Mouse (Mus musculus): ENCODE data around the gene Cd59a. TPM values are rescaled to one million over a fixed set of nuclear protein-coding genes. Genes with fewer than 3 reads are reported as not detected.
"Not testable (repeated sequence)": the region's sequence is repeated elsewhere in the genome, so short reads cannot be mapped to it uniquely, and the experiment has no call there.

The Cd59a gene
- polyA plus RNA-seq, 1 experiment from 2014 or later = 71.9 TPM

DNA sequence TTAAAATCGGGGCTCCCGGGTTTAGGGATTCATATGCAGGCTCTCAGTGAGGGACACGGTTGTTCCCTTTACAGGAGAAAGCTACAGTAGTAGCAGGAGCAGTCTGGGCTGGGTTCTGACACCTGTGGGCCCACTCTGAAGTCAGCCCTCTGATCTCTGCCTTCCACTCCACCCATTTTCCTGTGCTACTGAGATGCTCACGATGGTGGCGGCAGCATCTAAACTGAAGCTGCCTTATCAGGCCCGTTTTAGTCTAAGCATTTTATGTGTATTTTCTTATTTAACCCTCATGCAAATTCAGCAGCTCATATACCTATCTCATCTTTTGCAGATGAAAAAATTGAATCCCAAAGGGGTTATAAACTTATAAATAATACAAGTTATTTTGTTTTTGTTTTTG, 9.2 kb downstream of the Cd59a start:
- Histone ChIP-seq H3K9me3 (ENCODE audit: control insufficient read depth) (no peaks in the 10 kb centered on the region), H3K4me2 (replicated peaks; ENCODE audit: low read depth) (no peak overlapping the region), H3K27ac (ENCODE audit: low read depth, low read length) (no peak overlapping the region), H3K27me3 (replicated peaks; ENCODE audit: control insufficient read depth, insufficient read depth, low read length) (no peaks in the 10 kb centered on the region), H3K4me1 (replicated peaks; ENCODE audit: control insufficient read depth, insufficient read depth, low read length) (peaks cover 3% of the 10 kb centered on the region; the same call in 1 of the 2 replicates), H3K9ac (ENCODE audit: low read depth, low read length) (no peak overlapping the region), H3K4me3 (ENCODE audit: low read depth, low read length) (no peak overlapping the region), H3K36me3 (ENCODE audit: control insufficient read depth, insufficient read depth) (no peaks in the 10 kb centered on the region)
- 89% methylated on average over 6 of the region's 6 CpGs for WGBS
- ATAC-seq = no peak
- no peak for TF ChIP-seq CTCF (IDR thresholded peaks at IDR 0.05; ENCODE audit: low read depth)

DNA sequence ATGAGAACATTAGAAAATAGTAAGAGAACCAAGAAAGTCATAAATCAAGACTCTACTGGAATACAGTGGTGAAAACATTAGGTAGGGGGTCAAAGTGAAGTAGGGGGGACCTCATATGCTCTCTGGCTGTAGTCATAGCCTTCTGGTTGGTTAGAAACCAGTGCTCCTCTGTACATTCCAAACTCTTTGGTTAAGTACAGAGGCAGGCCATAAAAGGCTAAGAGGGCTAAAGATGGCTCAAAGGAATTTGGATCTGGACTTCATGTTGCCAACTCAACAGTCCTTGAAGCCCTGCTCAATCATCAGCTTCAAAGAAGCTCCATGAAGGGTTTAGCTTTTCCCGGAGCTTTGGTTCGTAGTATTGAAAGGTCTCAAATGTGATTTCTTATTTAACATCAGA, 13.4 kb downstream of the Cd59a start:
- not testable (repeated sequence) for H3K9me3 ChIP-seq (ENCODE audit: control insufficient read depth); ATAC-seq; H3K9ac ChIP-seq (ENCODE audit: low read depth, low read length); H3K4me1 ChIP-seq (replicated peaks; ENCODE audit: control insufficient read depth, insufficient read depth, low read length); H3K27ac ChIP-seq (ENCODE audit: low read depth, low read length); H3K36me3 ChIP-seq (ENCODE audit: control insufficient read depth, insufficient read depth); H3K4me3 ChIP-seq (ENCODE audit: low read depth, low read length); H3K27me3 ChIP-seq (replicated peaks; ENCODE audit: control insufficient read depth, insufficient read depth, low read length); H3K4me2 ChIP-seq (replicated peaks; ENCODE audit: low read depth)
- WGBS = 74% methylated on average over 2 of the region's 2 CpGs

DNA sequence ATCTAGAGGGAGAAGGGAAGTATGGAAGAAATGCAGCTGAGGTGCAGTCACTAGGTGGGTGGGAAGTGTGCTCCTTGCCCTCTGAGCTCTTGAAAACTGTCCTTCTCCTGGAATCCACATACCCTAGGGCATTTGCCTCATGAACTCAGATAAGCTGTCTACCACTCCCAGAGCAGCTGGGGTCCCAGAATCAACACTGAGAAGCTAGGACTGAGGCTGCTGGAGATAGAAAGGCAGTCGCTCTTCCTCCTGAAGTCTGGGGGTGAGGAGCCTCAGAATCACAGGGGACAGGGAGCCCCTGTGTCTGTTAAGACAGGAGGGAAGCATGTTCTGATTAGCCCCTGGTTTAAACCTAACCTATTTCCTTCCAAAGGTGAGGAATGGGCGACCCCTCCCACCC, 13.9 kb downstream of the Cd59a start:
- H3K36me3 ChIP-seq (ENCODE audit: control insufficient read depth, insufficient read depth) = peaks cover 3% of the 10 kb centered on the region; the same call in 1 of the 2 replicates
- no peaks in the 10 kb centered on the region for H3K9me3 ChIP-seq (ENCODE audit: control insufficient read depth)
- H3K27me3 ChIP-seq (replicated peaks; ENCODE audit: control insufficient read depth, insufficient read depth, low read length) = no peaks in the 10 kb centered on the region
- 57% methylated on average over 2 of the region's 2 CpGs for WGBS
- no peak overlapping the region for H3K4me3 ChIP-seq (ENCODE audit: low read depth, low read length)
- H3K4me2 ChIP-seq (replicated peaks; ENCODE audit: low read depth) = no peak overlapping the region
- no peak overlapping the region for H3K9ac ChIP-seq (ENCODE audit: low read depth, low read length)
- no peak for TF ChIP-seq CTCF (IDR thresholded peaks at IDR 0.05; ENCODE audit: low read depth)
- peaks cover 3% of the 10 kb centered on the region; the same call in 1 of the 2 replicates for H3K4me1 ChIP-seq (replicated peaks; ENCODE audit: control insufficient read depth, insufficient read depth, low read length)
- no peak for ATAC-seq
- no peak overlapping the region for H3K27ac ChIP-seq (ENCODE audit: low read depth, low read length)

DNA sequence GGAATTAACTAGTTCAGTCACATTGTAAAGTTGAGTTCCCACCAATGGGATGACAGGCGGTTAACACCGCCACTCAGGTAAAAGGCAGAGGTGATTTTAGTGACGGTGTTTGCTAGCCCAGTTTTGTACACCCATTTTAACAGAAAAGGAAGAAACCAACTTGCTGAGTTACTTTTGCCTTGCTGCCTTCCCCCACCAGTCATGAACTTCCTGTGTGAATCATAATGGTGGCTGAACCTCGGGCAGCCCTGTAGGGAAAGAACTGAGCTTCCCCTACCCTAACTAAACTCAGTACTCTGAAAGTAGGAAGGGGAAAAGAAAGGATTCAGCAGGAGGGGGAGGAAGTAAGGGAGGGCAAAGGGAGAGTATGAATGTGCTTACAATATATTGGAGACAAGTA, 14.4 kb downstream of the Cd59a start:
- Histone ChIP-seq H3K27ac (ENCODE audit: low read depth, low read length) (no peak overlapping the region), H3K4me3 (ENCODE audit: low read depth, low read length) (no peak overlapping the region), H3K4me2 (replicated peaks; ENCODE audit: low read depth) (no peak overlapping the region), H3K9ac (ENCODE audit: low read depth, low read length) (no peak overlapping the region), H3K9me3 (ENCODE audit: control insufficient read depth) (no peaks in the 10 kb centered on the region), H3K36me3 (ENCODE audit: control insufficient read depth, insufficient read depth) (peaks cover 3% of the 10 kb centered on the region; the same call in 1 of the 2 replicates), H3K27me3 (replicated peaks; ENCODE audit: control insufficient read depth, insufficient read depth, low read length) (no peaks in the 10 kb centered on the region), H3K4me1 (replicated peaks; ENCODE audit: control insufficient read depth, insufficient read depth, low read length) (peaks cover 3% of the 10 kb centered on the region; the same call in 1 of the 2 replicates)
- no peak for TF ChIP-seq CTCF (IDR thresholded peaks at IDR 0.05; ENCODE audit: low read depth)
- no peak for ATAC-seq
- 80% methylated on average over 4 of the region's 4 CpGs for WGBS

DNA sequence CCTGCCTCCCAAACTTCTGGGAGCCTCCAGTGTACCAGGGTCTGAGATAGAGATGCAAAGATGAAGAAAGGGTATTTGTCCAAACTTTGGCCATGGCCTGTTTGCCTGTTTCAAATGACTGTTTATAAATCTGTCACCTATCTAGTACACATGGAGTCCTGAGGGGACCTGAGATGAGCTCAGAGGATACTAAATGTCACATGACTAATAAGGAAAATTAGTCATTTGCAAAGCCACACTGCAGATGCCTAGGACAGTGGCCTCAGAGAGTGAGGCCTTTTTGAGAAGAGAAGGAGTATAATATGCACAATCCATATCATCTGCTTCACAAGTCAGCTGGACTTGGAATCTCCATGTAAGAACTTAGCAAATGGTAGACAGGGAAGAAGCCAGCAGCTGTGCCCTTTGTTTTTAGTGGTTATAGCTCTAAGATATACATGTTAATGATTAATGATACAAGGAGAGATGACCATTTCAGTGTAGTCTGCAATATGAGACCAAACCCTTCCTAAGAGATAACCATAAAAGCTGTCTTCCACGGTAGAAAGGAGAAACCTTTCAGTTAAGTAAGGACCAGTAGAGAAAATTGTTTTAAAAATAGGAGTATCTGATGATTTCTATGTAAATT, 15.7 kb downstream of the Cd59a start:
- H3K4me3 ChIP-seq (ENCODE audit: low read depth, low read length); H3K27ac ChIP-seq (ENCODE audit: low read depth, low read length); H3K4me2 ChIP-seq (replicated peaks; ENCODE audit: low read depth); H3K4me1 ChIP-seq (replicated peaks; ENCODE audit: control insufficient read depth, insufficient read depth, low read length); H3K27me3 ChIP-seq (replicated peaks; ENCODE audit: control insufficient read depth, insufficient read depth, low read length); H3K9ac ChIP-seq (ENCODE audit: low read depth, low read length); H3K9me3 ChIP-seq (ENCODE audit: control insufficient read depth); H3K36me3 ChIP-seq (ENCODE audit: control insufficient read depth, insufficient read depth): not testable (repeated sequence)
- ATAC-seq = peak; percentile 71
- no CpG with 5 or more reads among the region's 1 CpGs for WGBS

DNA sequence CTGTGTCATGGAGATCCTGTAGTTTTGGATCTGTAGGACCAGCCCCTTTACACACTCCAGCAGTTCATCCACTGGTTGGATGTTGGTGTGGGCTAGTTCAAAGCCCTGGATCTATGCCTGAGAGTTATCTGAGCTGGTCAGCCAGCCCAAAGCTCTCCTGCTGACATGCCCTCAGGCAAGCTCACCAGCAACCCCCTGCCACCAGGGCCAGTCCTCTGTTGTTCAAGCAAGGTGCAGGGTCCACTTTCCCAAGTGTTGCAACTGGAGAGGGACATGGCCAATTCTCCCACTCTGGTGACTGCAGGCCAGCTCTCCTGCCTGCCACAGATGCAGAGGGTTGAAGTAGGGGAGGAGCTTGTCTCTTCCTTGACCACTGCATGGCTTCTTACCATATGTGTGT, 18.0 kb downstream of the Cd59a start:
- H3K36me3 ChIP-seq (ENCODE audit: control insufficient read depth, insufficient read depth) = not testable (repeated sequence)

DNA sequence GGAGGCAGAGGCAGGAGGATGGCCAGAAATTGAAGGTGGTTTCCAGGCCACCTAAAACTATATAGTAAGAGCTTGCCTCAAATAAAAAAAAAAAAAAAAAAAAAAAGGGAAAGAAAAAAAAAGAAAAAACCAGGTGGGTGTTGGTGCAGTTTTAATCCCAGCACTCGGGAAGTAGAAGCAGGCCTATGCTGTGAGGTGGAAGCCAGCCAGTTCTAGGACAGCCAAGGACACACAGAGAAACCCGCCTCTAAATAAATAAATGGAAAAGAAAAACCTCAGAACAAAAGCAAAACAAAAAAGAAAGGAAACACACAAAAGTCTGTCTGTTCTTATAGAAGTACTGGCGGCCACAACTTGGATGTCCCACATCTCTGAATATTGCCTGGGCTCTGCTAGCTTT, 19.3 kb downstream of the Cd59a start:
- no peak for ATAC-seq
- Histone ChIP-seq H3K27ac (ENCODE audit: low read depth, low read length) (no peak overlapping the region), H3K4me1 (replicated peaks; ENCODE audit: control insufficient read depth, insufficient read depth, low read length) (no peaks in the 10 kb centered on the region), H3K9me3 (ENCODE audit: control insufficient read depth) (no peaks in the 10 kb centered on the region), H3K36me3 (ENCODE audit: control insufficient read depth, insufficient read depth) (peaks cover 3% of the 10 kb centered on the region; the same call in 1 of the 2 replicates), H3K9ac (ENCODE audit: low read depth, low read length) (no peak overlapping the region), H3K4me3 (ENCODE audit: low read depth, low read length) (no peak overlapping the region), H3K4me2 (replicated peaks; ENCODE audit: low read depth) (no peak overlapping the region), H3K27me3 (replicated peaks; ENCODE audit: control insufficient read depth, insufficient read depth, low read length) (no peaks in the 10 kb centered on the region)
- 86% methylated on average over 3 of the region's 3 CpGs for WGBS
- no peak for TF ChIP-seq CTCF (IDR thresholded peaks at IDR 0.05; ENCODE audit: low read depth)

More for the DNA sequence above, 18.0 kb downstream of the Cd59a start:
- H3K27me3 ChIP-seq (replicated peaks; ENCODE audit: control insufficient read depth, insufficient read depth, low read length); H3K4me1 ChIP-seq (replicated peaks; ENCODE audit: control insufficient read depth, insufficient read depth, low read length); H3K9ac ChIP-seq (ENCODE audit: low read depth, low read length); H3K4me3 ChIP-seq (ENCODE audit: low read depth, low read length); H3K27ac ChIP-seq (ENCODE audit: low read depth, low read length); ATAC-seq; H3K9me3 ChIP-seq (ENCODE audit: control insufficient read depth); H3K4me2 ChIP-seq (replicated peaks; ENCODE audit: low read depth): not testable (repeated sequence)

DNA sequence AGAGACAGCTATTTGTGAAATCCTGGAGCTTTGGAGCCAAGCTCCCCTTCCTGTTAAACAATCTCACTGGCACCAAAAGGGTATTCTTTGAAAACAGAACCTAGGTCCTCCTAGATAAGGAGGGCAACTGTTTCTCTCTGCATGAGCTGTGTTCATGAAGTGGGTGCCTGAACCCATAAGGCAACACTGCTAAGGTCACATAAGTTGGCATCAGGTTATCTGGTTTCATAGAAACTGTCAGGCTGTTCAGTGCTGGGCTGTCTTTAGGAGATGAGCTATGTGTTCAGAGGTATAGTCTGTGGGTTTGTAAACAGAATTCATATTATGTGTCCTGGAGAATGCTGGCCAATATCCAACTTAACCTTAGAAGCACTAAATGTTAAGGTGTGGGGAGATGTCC, 21.6 kb downstream of the Cd59a start:
- not testable (repeated sequence) for H3K9ac ChIP-seq (ENCODE audit: low read depth, low read length); H3K27me3 ChIP-seq (replicated peaks; ENCODE audit: control insufficient read depth, insufficient read depth, low read length); H3K4me3 ChIP-seq (ENCODE audit: low read depth, low read length); H3K36me3 ChIP-seq (ENCODE audit: control insufficient read depth, insufficient read depth); H3K9me3 ChIP-seq (ENCODE audit: control insufficient read depth); H3K27ac ChIP-seq (ENCODE audit: low read depth, low read length); H3K4me2 ChIP-seq (replicated peaks; ENCODE audit: low read depth); H3K4me1 ChIP-seq (replicated peaks; ENCODE audit: control insufficient read depth, insufficient read depth, low read length); ATAC-seq
